Mouse (Mus musculus) central nervous system, embryonic 18 days (tissue): ENCODE results near the gene Rgs5. TPM values are rescaled to one million over a fixed set of nuclear protein-coding genes. Genes with fewer than 3 reads are reported as not detected.

Experiments used
- polyA plus RNA-seq: library from polyadenylated mRNA; depleted of rRNA; stranded (reverse); fragments of >200 nt; gene quantifications from 2 replicates; pipeline ENCODE4 v1.2.3, GENCODE M21; 2012; rRNA removed

Rgs5 gene
- 44.6 and 44.8 TPM in 2 replicates for polyA plus RNA-seq

DNA sequence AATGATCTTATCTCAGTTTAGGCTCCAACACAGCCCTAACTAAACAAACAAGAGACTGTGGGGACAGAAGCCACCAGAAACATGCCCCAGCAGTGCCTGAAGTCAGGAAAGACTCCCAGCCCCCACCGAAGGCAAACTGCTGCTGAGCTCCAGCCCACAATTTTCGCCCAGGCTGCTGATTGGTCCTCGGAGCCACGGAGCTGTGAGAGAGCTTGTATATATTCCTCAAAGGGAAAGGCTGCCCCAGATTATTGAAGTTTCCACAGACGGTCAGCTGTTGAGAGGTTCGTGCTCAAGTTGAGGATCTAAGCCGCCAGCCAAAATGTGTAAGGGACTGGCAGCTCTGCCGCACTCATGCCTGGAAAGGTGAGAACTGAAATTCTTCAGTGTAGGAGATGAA, at the start of gene Rgs5:
TSS of gene Rgs5 (plus strand) at position 246 of the 400 bp plus-strand sequence.

Other genes starting within 250 kb of the Rgs5 start
- gene Nuf2, start 124.0 kb upstream of the Rgs5 start, polyA plus RNA-seq = 7.4 and 8.5 TPM in 2 replicates
- gene Rgs4, start 92.1 kb downstream of the Rgs5 start, polyA plus RNA-seq = 62.3 and 63.1 TPM in 2 replicates